In genomic region chr5:74076759-74077158, GRCm38 (mm10) we compare ENCODE assay signal across 16 mouse cellular contexts. TPM values are rescaled to one million over a fixed set of nuclear protein-coding genes. Genes with fewer than 3 reads are reported as not detected.
DNase-seq lines count a peak whose midpoint lies in the region; ATAC-seq and TF ChIP-seq lines count a peak whose summit lies in the region.
"Had no signal": no experiment of that assay in that cellular context is flagged by ENCODE, and none has a peak within 500 bp of the region (broad histone marks: within the 10 kb centered on the region; RNA-seq: fewer than 3 reads in every experiment).

No protein-coding gene starts in this region.

- 0 out of 2 replicates have a peak overlapping the region, but pooled peaks have one; percentile 24 for H3K4me2 ChIP-seq in heart, postnatal 0 days (ENCODE audit: low read depth, low read length)
- H3K4me2 ChIP-seq in CH12.LX (ENCODE audit: insufficient read depth, low read depth, poor library complexity, severe bottlenecking): peak overlapping the region; percentile 9; the same call in 1 of the 2 replicates
- H3K4me2 ChIP-seq in embryonic facial prominence, embryonic 13.5 days: peak overlapping the region; percentile 14; the same call in 1 of the 2 replicates
- H3K4me2 ChIP-seq: forebrain, embryonic 12.5 days; heart, embryonic 15.5 days; neural tube, embryonic 15.5 days had no signal

- no peaks in the 10 kb centered on the region for H3K79me2 ChIP-seq in CH12.LX (replicated peaks; ENCODE audit: control insufficient read depth, extremely low read depth, insufficient read depth, poor library complexity, severe bottlenecking)

- H3K9me3 ChIP-seq in heart, postnatal 0 days (replicated peaks; ENCODE audit: control insufficient read depth, low read length): no peaks in the 10 kb centered on the region
- no peaks in the 10 kb centered on the region for H3K9me3 ChIP-seq in CH12.LX (replicated peaks; ENCODE audit: low read length)
- no peaks in the 10 kb centered on the region for H3K9me3 ChIP-seq in embryonic facial prominence, embryonic 13.5 days
- H3K9me3 ChIP-seq: forebrain, embryonic 12.5 days; heart, embryonic 15.5 days; neural tube, embryonic 15.5 days had no signal

- ATAC-seq in heart, postnatal 0 days (ENCODE audit: insufficient read depth, low read depth): no peak
- no peak for ATAC-seq in embryonic facial prominence, embryonic 13.5 days (ENCODE audit: insufficient number of reproducible peaks, insufficient read depth, low FRiP score, low TSS enrichment, low read depth)
- ATAC-seq: activated CD4-positive, CD25-positive, alpha-beta regulatory T cell, adult 4 months had no signal

- TF ChIP-seq POLR2A in CH12.LX (IDR thresholded peaks at IDR 0.05; ENCODE audit: low read depth, low read length): no peak

- no peaks in the 10 kb centered on the region for H3K36me3 ChIP-seq in heart, postnatal 0 days (replicated peaks; ENCODE audit: control insufficient read depth, insufficient read depth, low read length)
- no peaks in the 10 kb centered on the region for H3K36me3 ChIP-seq in CH12.LX (replicated peaks in 1 of 2; ENCODE audit: control insufficient read depth in 1 of 2, insufficient read depth in 1 of 2, low read length in 1 of 2)
- H3K36me3 ChIP-seq in embryonic facial prominence, embryonic 13.5 days: no peaks in the 10 kb centered on the region
- H3K36me3 ChIP-seq: forebrain, embryonic 12.5 days; heart, embryonic 15.5 days; neural tube, embryonic 15.5 days had no signal

- in situ Hi-C loops in CH12.LX (cut with MboI; ENCODE audit: low pct_ligation_motif_present, low pct_unique_long_range_greater_than_20kb, low sequenced_read_pairs): no loop called here

- no peak overlapping the region for H3K9ac ChIP-seq in heart, postnatal 0 days (replicated peaks; ENCODE audit: low read depth, low read length)
- H3K9ac ChIP-seq in CH12.LX (ENCODE audit: insufficient read depth, low read depth): no peak overlapping the region
- H3K9ac ChIP-seq in embryonic facial prominence, embryonic 13.5 days: no peak overlapping the region
- H3K9ac ChIP-seq: forebrain, embryonic 12.5 days; heart, embryonic 15.5 days; neural tube, embryonic 15.5 days had no signal

- DNase-seq in embryo, embryonic 10.5 days (ENCODE audit: low spot score): peak; percentile 47
- DNase-seq in embryo, embryonic 11 days: no peak
- no peak for DNase-seq in heart, postnatal 0 days (ENCODE audit: low spot score)
- no peak for DNase-seq in heart, postnatal 25 days (ENCODE audit: low spot score)
- DNase-seq in CH12.LX (ENCODE audit: extremely low read depth): no peak
- DNase-seq in thymus, postnatal 4 days: no peak
- DNase-seq in left cerebral cortex, postnatal 14 days (ENCODE audit: low spot score in 2 of 2): no peak
- DNase-seq: gastrocnemius, adult 2 months; layer of hippocampus, postnatal 36 days; spleen, adult 18-20 months; thymus, postnatal 25 days had no signal

- TF ChIP-seq CTCF in heart, postnatal 0 days (IDR thresholded peaks at IDR 0.05; ENCODE audit: low read depth): no peak
- TF ChIP-seq CTCF in CH12.LX (conservative IDR thresholded peaks at IDR 0.05 in 1 of 2, IDR thresholded peaks at IDR 0.05 in 1 of 2; ENCODE audit: low read depth in 2 of 2, low read length in 2 of 2): no peak

- TF ChIP-seq EP300 in heart, postnatal 0 days (IDR thresholded peaks at IDR 0.05; ENCODE audit: low read depth): no peak
- TF ChIP-seq EP300 in CH12.LX (IDR thresholded peaks at IDR 0.05; ENCODE audit: low read length): no peak

- H3K4me1 ChIP-seq in heart, postnatal 0 days (ENCODE audit: control insufficient read depth, insufficient read depth): peaks cover 15% of the 10 kb centered on the region; the same call in 1 of the 2 replicates
- no peaks in the 10 kb centered on the region for H3K4me1 ChIP-seq in CH12.LX (ENCODE audit: control insufficient read depth in 1 of 2, insufficient read depth in 2 of 2)
- peaks cover 15% of the 10 kb centered on the region for H3K4me1 ChIP-seq in embryonic facial prominence, embryonic 13.5 days
- H3K4me1 ChIP-seq: neural tube, embryonic 15.5 days had no signal

- H3K27ac ChIP-seq in heart, postnatal 0 days (ENCODE audit: low read depth): no peak overlapping the region
- no peak overlapping the region for H3K27ac ChIP-seq in CH12.LX (ENCODE audit: insufficient read depth, low read depth)
- H3K27ac ChIP-seq in embryonic facial prominence, embryonic 13.5 days: no peak overlapping the region
- H3K27ac ChIP-seq: forebrain, embryonic 12.5 days; gastrocnemius, adult 2 months; heart, embryonic 15.5 days; neural tube, embryonic 15.5 days had no signal

- no peak overlapping the region for H3K4me3 ChIP-seq in heart, postnatal 0 days (ENCODE audit: low read depth, low read length)
- no peak overlapping the region for H3K4me3 ChIP-seq in CH12.LX (replicated peaks in 1 of 3; ENCODE audit: low read depth in 2 of 3, low read length in 2 of 3, poor library complexity in 1 of 3)
- H3K4me3 ChIP-seq in embryonic facial prominence, embryonic 13.5 days: no peak overlapping the region
- H3K4me3 ChIP-seq: forebrain, embryonic 12.5 days; gastrocnemius, adult 2 months; heart, embryonic 15.5 days; neural tube, embryonic 15.5 days had no signal

- dilution Hi-C loops in CH12.LX (cut with MboI; ENCODE audit: extremely low pct_ligation_motif_present, extremely low pct_unique_long_range_greater_than_20kb, low sequenced_read_pairs): no loop called here

- intact Hi-C loops in heart, postnatal 25 days (cut with DNase I): no loop called here
- intact Hi-C loops in left cerebral cortex, postnatal 14 days (cut with DNase I): no loop called here

- WGBS in heart, postnatal 0 days: 18% methylated on average over 9 of the region's 9 CpGs
- 6% methylated on average over 9 of the region's 9 CpGs for WGBS in embryonic facial prominence, embryonic 13.5 days

- TF ChIP-seq RAD21 in CH12.LX (IDR thresholded peaks at IDR 0.05; ENCODE audit: low read depth, low read length): no peak

- H3K27me3 ChIP-seq in heart, postnatal 0 days (ENCODE audit: control insufficient read depth, insufficient read depth, low read length): no peaks in the 10 kb centered on the region
- H3K27me3 ChIP-seq in CH12.LX (replicated peaks): no peaks in the 10 kb centered on the region
- peaks cover 9% of the 10 kb centered on the region for H3K27me3 ChIP-seq in embryonic facial prominence, embryonic 13.5 days
- H3K27me3 ChIP-seq: heart, embryonic 15.5 days had no signal

TF ChIP-seq in CH12.LX, 34 proteins besides CTCF, POLR2A, EP300 and RAD21:
- TF ChIP-seq MAFK (IDR thresholded peaks at IDR 0.05; ENCODE audit: insufficient replicate concordance, low read length): no peak
- no peak for TF ChIP-seq ZNF384 (IDR thresholded peaks at IDR 0.05; ENCODE audit: low read depth, low read length)
- no peak for TF ChIP-seq MAZ (IDR thresholded peaks at IDR 0.05; ENCODE audit: low read depth, low read length)
- no peak for TF ChIP-seq TCF12 (IDR thresholded peaks at IDR 0.05; ENCODE audit: low read depth, low read length)
- TF ChIP-seq HCFC1 (IDR thresholded peaks at IDR 0.05; ENCODE audit: low read depth, low read length): no peak
- TF ChIP-seq RCOR1 (conservative IDR thresholded peaks at IDR 0.05; ENCODE audit: low read depth, low read length): no peak
- TF ChIP-seq CHD1 (IDR thresholded peaks at IDR 0.05; ENCODE audit: low read depth, low read length): no peak
- TF ChIP-seq BHLHE40 (IDR thresholded peaks at IDR 0.05; ENCODE audit: low read depth, low read length): no peak
- no peak for TF ChIP-seq SMC3 (IDR thresholded peaks at IDR 0.05; ENCODE audit: low read depth, low read length)
- TF ChIP-seq NELFE (IDR thresholded peaks at IDR 0.05; ENCODE audit: low read depth, low read length): no peak
- no peak for TF ChIP-seq MEF2A (IDR thresholded peaks at IDR 0.05; ENCODE audit: borderline replicate concordance, low read depth, low read length)
- TF ChIP-seq CHD2 (IDR thresholded peaks at IDR 0.05; ENCODE audit: low read length): no peak

RNA-seq across cellular contexts. Expression of gene Usp46, which starts 8.5 kb away (rescaled TPM):
- 47.3 and 54.5 TPM in 2 replicates for total RNA-seq in heart, postnatal 0 days (2014; rRNA removed; ENCODE audit: low replicate concordance)
- polyA plus RNA-seq in heart, postnatal 0 days (2015; fragmentation: Nextera tagmentation; extraction: Ambion mirVana): 22.9 and 27.2 TPM in 2 replicates
- total RNA-seq in heart, postnatal 25 days (2021): 10 to 100 TPM; 40.6 to 41.3 TPM
- 5.1 and 6.6 TPM in 2 replicates for total RNA-seq in CH12.LX (2012; rRNA removed)
- total RNA-seq in CH12.LX (2014; rRNA removed): 16.3 and 18.1 TPM in 2 replicates
- polyA plus RNA-seq in CH12.LX (2012; ENCODE audit: insufficient read length, low read depth): 12.7 and 15.6 TPM in 2 replicates
- 36.5 and 38.6 TPM in 2 replicates for polyA plus RNA-seq in embryonic facial prominence, embryonic 13.5 days (2015; fragmentation: Nextera tagmentation; extraction: Ambion mirVana)
- 100 to 1,000 TPM; 155 TPM for total RNA-seq in left cerebral cortex, postnatal 14 days (2021)
